In genomic region chr8:124970312-124970933, GRCm38 (mm10) we compare ENCODE assay signal across 17 mouse cellular contexts.
"Had no signal": no experiment of that assay in that cellular context is flagged by ENCODE, and none has a peak within 500 bp of the region (broad histone marks: within the 10 kb centered on the region; RNA-seq: fewer than 3 reads in every experiment).

No protein-coding gene starts in this region.

- H3K4me1 ChIP-seq: neural tube, embryonic 15.5 days had no signal

- H3K36me3 ChIP-seq: limb, embryonic 13.5 days; liver, embryonic 15.5 days; neural tube, embryonic 15.5 days had no signal

- H3K9ac ChIP-seq: limb, embryonic 13.5 days; liver, embryonic 15.5 days; neural tube, embryonic 15.5 days had no signal

- ATAC-seq: intestine, postnatal 0 days had no signal

- H3K27me3 ChIP-seq: limb, embryonic 13.5 days; liver, embryonic 15.5 days; neural tube, embryonic 15.5 days had no signal

- H3K4me3 ChIP-seq: limb, embryonic 13.5 days; liver, embryonic 15.5 days; myocyte; neural tube, embryonic 15.5 days had no signal

- H3K9me3 ChIP-seq: liver, embryonic 15.5 days; neural tube, embryonic 15.5 days had no signal

- DNase-seq: kidney, adult 9 months; kidney, postnatal 36 days; layer of hippocampus, adult 9-11 months; layer of hippocampus, postnatal 36 days; lung, adult 2 months; lung, postnatal 10 days; midbrain, embryonic 14.5 days; right cerebral cortex, adult 18-20 months; right cerebral cortex, postnatal 25 days had no signal

- H3K4me2 ChIP-seq: limb, embryonic 13.5 days; liver, embryonic 11.5 days; liver, embryonic 15.5 days; neural tube, embryonic 15.5 days had no signal

- H3K27ac ChIP-seq: kidney, postnatal 0 days; limb, embryonic 13.5 days; liver, embryonic 15.5 days; macrophage; neural tube, embryonic 15.5 days had no signal
